Mouse (Mus musculus) naive thymus-derived CD4-positive, alpha-beta T cell, adult 2 months (primary cell): ENCODE measurements around the gene Cyp24a1.

Source experiments
- DNase-seq: peaks from one replicate; pipeline ENCODE4 v3.0.0-alpha.2; 2011; ENCODE audit warnings: low read depth

Cyp24a1 gene

DNA sequence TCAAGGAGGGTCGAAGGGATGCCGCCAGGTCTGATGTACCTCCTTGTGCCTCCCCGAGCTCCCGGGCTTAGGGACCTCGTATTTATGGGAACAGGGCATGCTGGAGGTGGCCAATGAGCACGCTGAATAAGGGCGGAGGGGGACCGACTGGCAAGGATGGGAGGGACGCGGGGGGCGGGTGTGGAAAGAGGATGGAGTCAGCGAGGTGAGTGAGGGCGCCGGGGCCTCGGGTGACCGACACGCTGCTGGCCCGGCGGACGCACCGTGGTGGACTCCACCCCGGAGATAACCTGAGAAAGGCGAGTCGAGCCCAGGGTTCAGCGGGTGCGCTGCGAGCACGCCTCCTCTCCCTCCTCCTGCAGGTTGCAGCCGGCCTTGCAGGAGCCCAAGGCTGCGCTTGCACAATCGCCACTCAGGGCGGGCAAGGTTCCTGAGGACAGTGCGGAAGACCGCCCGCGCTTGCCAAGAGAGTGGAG lies at the start of gene Cyp24a1:
Gene Cyp24a1 (minus strand): TSS at position 55 of the 476 bp plus-strand sequence.
- no peak for DNase-seq

DNA sequence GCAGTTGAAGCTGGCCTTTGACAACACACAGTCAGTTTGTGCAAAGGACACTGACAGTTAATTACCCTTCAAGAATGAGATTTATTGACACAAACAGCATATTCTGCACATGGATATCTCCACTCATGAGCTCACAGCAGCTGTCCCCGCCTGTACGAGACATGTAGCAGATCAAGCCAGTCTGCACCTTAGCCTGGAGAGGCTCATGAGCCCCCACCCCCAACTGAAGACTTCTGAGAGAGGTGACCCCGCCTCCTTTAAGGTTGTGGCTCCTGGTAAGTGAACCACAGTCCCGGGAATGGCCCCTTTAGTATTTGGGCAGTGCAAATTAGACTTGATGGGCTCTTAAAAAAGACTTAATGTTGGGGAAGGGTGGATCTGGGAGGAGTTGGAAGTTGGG lies 48.8 kb upstream of the Cyp24a1 start:
- no peak for DNase-seq

DNA sequence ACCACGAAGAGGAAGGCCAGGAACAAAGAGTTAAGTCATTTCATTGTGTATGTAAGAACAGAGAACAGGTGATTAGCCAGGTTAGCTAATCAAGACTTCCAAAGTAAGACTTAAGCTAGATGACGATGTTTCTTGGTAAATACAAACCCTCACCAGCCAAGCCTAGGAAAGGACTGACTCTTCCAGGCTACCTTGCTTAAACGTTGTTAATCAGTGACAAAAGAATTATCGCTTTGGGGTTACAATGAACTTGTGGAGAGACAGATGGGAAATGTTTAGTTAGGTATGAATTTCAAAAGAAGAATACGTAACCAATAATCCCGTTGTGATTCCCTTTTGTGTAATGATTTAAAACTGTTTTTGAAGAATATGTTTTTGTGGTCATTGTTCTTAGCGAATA lies 48.0 kb upstream of the Cyp24a1 start:
- DNase-seq, result no peak

DNA sequence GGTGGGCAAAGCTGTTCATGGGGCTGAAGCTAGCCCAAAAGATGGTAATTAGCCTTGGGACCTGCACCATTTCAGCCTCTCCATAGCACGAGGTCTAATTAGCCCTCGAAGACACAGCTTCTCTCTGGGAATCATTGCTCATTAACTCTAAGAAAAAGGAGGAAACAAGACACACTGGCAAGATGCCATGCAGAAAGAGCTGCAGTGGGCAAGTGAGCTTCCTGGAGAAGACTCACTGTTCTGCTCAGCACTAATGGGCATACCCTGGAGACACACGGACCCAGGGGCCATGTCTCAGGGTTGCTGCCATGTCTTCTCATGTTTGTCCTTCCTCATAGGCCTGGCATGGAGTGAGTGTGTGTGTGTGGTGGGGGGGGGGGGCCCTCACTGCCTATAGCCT lies 47.2 kb upstream of the Cyp24a1 start:
- DNase-seq, result no peak

DNA sequence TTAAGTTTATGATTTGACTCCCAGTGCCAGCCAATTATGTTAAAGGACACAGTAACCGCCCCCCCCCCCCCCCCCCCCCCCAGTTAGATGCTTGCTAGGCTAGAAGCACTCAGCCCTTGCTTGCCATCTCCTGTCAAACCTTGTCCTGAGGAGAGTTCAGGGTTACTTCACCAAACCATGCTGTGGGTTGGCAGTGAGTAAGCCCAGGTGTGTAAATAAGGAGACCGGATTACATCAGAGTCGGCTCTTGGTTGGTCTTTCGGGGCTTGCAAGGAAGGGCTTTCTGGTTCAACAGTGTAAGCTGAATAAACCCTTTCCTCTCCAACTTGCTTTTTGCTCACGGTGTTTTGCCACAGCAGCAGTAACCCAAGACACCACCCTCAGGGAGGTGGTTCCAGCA lies 46.7 kb upstream of the Cyp24a1 start:
- no peak for DNase-seq

DNA sequence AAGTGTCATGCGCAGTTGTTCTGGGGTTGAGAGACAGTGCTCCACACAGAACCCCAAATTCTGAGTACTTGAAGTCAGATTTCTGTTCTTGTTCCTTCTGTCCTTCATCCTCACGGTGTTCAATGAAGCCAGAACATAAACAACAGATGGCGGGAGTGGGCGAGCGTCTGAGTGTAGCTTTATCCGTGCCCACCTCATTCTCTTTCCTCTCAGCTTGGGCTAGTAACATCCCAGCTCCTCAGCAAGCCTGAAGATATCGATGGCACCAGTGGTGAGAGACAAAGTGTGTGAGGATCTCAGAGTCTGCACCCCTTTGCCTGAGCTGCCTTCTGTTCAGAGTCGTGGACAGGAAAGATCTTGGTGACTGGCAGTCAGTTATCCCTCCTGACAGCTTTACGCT lies 42.3 kb upstream of the Cyp24a1 start:
- no peak for DNase-seq

DNA sequence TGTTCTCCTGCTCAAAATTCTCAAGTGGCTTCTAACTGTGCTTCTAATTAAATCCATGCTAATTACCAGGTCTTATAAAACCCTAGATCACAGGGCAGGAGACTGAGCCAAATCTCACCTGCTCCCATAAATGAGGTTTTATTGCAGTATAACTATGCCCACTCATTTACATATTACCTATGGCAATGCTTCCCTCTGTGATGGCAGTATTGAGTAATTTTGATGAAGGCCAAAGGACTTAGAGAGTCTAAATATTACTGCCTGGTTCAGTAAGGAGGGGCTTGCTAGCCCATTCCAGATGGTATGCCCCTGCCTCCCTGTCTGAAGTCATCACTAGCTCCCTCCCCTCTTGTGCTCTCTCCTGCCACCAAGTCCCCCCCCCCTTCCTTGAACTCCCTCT lies 38.9 kb upstream of the Cyp24a1 start:
- no peak for DNase-seq

DNA sequence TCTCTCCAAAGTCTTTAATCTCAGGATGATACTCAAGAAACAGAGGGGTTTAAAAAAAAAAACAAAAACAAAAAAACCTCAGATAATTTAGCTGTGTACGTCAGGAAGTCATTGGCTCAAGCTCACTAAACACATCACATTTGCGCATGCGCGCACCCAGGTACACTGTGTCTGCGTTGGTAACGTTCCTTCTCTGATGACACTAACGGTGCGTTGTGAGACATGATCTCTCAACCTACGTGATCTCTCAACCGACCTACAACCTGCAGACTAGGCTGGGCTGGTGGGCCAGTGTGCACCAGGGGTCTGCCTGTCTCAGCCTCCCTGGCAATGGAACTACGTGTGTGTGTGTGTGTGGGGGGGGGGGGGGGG lies 37.8 kb upstream of the Cyp24a1 start:
- DNase-seq, result no peak

DNA sequence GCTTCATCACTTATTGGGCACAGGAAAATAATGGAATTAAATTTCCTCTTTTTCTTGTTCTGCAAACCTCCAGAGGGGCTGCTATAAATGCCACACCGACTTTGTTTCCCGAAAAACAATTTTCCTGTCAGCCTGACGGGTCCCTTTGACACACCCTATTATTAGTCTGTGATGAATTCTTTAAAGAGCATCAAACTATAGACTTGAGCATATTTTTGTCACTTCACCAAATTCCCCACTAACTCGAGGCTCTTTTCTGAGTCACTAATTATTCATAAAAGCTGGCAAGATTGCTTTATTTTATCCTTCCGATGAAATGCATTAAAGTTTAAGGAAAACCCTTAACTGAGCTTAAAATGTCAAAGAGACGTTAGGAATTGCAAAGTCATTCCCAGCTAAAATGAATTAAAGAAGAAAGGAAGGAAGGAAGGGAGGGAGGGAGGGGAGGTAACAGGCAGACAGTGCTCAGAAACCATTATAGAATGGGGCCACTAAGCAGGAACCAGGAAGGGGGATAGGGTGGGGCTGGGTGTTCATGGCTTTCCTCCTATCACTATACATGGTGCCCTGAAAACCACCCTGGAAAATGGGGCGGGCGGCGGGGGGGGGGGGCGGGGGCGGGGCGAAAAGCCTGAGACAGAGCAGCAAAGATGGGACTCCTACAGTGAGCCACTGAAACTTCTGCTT lies 37.3 kb upstream of the Cyp24a1 start:
- no peak for DNase-seq

DNA sequence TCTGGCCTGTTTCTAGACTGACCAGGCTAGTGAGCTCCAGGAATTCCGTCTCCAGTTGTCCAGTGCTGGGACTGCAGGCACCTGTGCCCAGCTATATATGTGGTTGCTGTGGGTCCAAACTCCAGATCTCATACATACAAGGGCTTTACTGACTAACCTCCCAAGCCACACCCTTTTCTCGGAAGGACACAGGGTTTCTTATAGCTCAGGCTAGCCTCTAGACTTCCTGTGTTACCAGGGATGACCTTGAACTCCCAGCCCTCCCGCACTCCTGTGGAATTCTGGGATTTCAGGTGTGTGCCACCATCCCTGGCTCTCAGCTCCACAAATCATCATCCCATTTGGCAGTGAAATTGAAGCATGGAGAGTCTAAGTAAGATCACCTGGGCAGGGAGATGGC lies 33.3 kb upstream of the Cyp24a1 start:
- DNase-seq, result no peak

DNA sequence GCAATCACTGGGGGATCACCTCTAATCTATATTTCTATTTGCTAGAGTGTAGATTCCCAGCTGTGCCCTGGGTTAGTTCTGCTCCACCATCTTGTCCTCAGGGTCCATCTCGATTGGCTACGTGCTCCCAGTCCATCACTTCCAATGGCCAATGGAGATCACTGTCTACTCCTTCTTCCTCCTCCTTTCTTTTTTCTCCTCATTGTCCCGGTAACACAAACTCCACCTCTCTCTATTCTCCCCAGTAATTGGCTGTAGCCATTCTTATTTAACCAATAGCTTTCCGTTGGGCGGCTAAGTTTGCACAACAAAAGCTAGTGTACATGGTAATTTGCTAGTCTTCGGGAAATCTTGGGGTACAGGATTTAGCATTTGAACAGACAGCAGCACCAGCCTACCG lies 32.8 kb upstream of the Cyp24a1 start:
- DNase-seq, result no peak

DNA sequence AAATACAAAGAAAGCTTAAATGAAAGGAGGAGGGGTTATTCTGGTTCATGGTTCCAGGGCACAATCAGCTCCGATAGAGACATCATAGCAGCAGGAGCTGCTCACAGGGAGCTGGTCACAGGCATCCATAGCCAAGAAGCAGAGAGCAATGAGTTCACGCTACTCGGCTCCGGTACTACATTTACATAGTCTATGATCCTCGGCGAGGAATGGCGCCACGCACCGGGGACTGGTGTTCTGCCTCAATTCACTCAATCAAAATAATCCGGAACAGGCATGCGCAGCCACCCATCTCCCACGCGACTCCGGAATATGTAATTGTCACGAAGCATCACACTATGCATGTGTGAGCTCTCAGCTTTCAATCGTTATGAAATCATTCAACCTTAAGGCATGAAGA lies 31.1 kb upstream of the Cyp24a1 start:
- no peak for DNase-seq

DNA sequence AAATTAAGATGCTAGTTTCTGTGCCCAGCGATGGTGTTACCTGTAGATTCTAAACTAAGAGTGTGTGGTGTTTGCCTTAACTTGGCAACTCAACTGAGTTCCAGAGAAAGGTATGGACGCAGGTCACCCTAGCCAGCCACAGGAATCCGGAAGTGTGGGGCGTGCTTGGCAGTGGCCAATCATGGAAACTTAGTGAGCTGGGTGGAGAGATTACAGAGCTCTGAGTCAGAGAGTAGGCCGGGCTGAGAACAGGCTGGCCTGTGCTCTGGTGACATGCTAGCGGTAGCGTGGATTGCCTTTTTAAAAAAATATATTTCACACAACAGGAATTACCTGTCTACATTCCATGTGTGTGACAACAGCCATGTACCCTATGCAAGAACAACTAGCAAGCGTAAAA lies 29.6 kb upstream of the Cyp24a1 start:
- DNase-seq, result no peak

DNA sequence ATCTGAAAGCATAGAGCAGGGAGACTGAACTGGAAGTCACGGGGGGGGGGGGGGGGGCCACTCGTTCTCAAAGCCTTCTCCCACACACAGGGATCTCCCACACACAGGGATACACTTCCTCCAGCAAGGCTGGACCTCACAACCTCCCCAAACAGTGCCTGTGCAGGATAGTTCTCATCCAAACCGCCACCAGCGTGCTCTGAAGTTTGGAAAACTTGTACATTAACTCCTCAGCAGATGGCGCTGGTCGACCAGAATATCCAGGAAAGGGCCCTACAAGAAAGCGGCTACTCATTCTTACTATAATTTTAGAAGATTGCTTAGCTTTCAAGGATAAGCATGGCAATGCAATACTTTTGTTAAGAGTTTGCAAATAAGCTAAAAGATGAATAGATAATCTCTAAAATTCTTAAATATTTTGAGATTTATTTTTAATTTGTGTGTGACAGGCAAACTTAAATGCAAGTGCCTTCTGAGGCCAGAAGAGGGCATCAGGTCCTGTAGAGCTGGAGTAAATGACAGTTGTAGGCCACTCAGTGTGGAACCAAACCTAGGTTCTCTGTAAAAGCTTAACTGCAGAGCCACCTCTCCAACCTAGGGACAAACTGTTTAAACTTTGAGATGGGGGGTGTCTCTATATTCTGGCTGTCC lies 23.5 kb upstream of the Cyp24a1 start:
- peak; percentile 62 for DNase-seq

DNA sequence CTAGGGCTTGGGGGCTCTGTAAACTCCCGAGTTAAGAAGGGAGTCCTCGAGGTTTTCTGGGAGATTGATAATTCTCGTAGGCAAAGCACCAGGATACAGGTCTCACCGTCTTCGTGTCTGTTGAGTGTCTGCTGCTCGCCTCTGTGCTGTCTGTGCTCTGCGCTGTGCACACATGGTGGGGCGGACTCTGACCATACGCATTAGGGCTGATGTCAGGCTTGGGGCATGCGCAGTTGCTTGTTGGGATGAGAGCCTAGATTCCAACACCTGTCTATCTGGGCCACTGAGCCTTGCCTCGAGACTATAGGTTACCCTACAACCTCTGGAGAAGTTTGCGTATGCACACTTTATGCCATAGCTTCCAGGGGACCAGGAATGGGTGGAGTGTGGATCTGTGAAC lies 16.8 kb upstream of the Cyp24a1 start:
- no peak for DNase-seq

DNA sequence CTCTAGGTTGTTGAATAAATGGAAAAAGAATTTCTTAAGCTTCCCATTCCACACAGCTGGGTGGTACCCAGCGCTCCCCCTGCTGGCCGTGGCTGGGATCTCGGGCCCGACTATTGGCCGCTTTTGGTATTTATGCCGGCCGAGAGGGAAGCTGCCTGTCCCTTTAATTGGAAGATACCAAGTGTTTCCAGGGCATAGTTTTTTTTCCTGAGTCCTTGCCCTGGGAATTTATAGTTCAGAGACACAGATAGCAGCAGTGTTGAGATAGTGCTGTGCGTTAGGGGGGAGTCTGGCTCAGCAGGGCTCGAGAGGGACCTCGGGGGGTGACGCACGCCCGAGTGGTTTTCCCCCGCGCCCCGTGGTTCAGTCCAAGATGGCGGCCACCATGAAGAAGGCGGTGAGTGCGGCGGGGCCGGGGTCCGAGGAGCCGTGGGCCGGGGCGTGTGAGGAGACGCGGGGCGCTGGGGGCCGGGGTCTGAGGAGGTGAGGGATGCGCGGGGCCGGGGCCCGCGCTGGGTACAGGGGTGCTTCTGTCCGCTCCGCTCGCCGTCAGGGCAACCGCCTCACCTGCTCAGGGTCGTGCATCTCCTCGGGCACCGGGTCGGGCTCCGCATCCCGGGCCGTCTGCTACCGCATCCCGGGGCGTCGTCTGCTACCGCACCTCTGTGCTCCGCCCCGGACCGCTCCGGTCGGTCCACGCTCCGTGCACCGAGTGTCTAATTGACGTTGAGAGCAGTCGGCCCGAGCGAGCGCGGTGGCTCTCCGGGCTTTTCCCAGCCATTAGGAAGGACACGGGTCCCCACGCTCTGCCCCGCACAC lies 14.3 kb upstream of the Cyp24a1 start:
- peak; percentile 96 for DNase-seq

DNA sequence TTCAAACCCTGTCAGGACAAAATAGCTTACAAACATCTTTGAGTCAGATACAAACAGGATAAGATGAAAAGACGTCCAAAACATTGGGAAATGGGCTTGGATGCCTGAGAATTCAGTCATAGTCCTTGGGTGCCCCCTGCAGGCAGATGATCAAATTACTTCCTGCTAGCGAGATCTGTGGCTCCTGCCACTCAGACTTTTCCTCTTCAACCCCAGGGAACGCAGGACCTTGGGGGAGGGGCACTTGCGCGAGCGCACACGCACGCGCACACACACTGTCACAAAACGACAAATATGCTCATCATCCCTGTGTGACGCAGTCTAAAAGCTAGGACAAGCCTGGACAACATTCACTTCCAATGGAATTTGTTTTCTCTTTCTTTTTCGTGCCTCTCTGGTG lies 11.9 kb upstream of the Cyp24a1 start:
- DNase-seq, result peak; percentile 88

DNA sequence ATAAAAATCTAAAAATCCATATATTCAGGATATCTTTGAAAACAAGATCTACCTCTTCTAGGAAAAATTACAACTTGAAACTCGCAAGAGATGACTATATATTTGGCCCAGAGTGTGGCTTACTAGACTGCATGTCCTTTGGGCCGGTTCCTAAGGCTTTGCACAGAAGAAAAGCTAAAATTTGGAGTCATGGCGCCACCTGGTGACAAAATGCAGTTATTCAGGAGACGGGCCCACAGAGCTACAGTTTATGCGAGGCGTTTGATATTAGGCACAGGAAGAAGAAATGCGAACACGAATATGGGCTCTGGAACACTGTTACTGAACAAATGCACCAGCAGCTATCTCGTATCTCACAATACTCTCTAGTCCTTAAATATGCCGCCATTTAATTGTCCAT lies 10.8 kb upstream of the Cyp24a1 start:
- DNase-seq, result peak; percentile 92

DNA sequence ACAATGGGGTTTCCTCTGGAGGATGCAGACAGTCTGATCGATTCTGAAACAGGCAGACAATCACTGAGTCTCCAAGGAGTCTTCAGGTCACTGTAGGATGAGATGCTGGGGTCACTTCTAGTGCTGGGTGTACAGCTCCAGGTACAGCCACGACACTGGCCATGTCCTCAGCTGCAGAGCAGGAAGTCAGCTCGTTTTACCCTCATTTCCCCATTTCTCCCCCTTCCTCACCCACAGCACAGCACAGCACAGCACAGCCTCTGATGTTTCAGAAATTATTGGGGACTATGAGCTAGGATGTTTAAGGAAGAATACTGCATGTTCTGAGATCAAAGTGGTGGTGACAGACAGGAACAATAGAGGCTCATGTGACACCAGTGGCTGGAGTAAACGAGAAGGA lies 7.0 kb upstream of the Cyp24a1 start:
- DNase-seq, result no peak

DNA sequence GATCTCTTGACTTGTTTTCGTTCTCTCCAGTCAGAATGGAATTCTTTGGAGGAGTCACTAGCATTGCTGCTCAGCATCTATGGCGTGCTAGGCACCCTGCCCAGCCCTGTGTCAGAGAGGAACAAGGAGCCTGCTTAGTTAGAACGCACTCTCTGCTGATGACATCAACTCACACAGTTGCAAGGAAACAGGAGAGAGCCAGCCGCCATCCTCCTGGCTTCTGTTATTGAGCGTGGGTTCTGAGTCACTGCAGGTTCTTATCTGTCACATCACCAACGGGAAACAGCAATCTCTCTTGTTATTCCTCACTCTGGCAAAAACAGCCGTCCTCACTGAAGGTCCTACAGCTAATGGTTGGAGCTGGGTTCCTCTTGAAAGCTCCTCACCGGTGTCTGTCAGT lies 6.4 kb upstream of the Cyp24a1 start:
- no peak for DNase-seq

DNA sequence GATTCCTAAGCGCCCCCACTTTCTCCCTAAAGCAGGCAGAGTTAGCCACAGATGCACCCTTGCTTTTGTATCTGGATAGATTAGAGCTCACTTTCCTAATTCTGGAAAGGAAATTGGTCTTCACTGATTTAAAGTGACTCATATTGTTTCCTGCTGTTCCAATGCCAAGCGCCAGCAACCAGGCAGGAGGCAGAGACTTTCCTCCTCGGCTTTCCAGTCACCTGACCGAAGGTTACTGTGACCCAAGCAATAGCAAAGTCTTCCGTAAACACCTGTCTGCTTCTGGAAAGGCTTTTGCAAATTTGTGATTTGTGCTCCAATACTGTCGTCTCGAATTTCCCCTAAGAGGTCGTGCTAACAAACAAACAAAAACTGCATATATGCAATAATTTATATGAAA lies 1.1 kb upstream of the Cyp24a1 start:
- no peak for DNase-seq

DNA sequence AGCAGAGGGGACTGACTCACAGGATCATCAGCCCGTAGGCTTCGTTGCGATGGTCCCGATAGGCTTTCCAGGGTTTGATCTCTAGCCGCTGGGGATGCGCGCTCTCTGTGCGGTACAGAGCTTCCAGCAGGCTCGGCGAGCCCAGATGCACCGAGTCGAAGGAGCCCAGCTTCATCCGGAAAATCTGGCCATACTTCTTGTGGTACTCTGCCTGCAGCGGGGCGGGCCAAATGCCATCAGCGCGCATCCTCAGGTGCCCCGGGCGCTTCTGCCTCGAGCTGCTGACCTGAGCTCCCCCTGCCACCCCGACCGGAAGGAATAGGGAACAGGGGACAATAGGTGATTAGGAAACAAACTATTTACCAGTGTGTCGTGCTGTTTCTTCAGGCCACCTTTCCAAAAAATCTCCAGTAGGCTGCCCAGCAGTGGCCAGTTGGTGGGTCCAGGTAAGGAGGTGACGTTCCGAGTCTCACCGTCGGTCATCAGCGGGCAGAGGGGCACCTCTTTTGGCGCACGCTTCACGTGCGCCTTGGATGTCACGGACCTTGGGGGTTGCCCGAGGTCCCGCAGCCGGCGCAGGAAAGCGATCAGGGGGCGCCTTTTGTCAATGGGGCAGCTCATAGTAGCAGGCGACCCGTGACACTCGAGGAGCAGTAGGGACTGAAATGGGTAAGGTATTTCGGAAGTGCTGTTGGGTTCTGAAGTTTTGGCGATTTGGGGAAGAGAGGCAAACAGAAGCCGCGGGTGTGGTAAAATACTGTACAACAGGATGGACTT lies 603 bp downstream of the Cyp24a1 start, which contains the start of gene Pfdn4:
Gene Pfdn4 (plus strand): TSS at position 275 of the 777 bp plus-strand sequence.
- no peak for DNase-seq
